Mouse (Mus musculus) limb, embryonic 11.5 days (tissue): ENCODE results near the gene Pex11a. TPM values are rescaled to one million over a fixed set of nuclear protein-coding genes. Genes with fewer than 3 reads are reported as not detected.

Source experiments
- ATAC-seq: fragments of 200-750 bp; cut with Nextera tagmentation; 2 replicates; pipeline ENCODE4 v1.8.0; 2017; ENCODE audit warnings: low read depth; ENCODE audit not compliant: insufficient number of reproducible peaks, low FRiP score, low TSS enrichment
- DNase-seq: peaks from one replicate; pipeline ENCODE4 v3.0.0-alpha.2; 2015; ENCODE audit warnings: low spot score
- H3K27ac ChIP-seq: fragments of 300-500 bp; sonication (generic); replicated peaks from 2 replicates; pipeline ENCODE4 v1.5.1; 2014; ENCODE audit warnings: low read depth, mild to moderate bottlenecking, low read length
- H3K27me3 ChIP-seq: fragments of 300-500 bp; sonication (generic); 2 replicates; pipeline ENCODE4 v1.6.1; 2014; ENCODE audit warnings: mild to moderate bottlenecking, low read length, mixed read lengths; ENCODE audit not compliant: control insufficient read depth, insufficient read depth
- H3K36me3 ChIP-seq: fragments of 300-500 bp; sonication (generic); 2 replicates; pipeline ENCODE4 v1.6.1; 2014; ENCODE audit warnings: mild to moderate bottlenecking, low read length, moderate library complexity, mixed read lengths; ENCODE audit not compliant: control insufficient read depth, insufficient read depth
- H3K4me1 ChIP-seq: fragments of 300-500 bp; sonication (generic); 2 replicates; pipeline ENCODE4 v1.6.1; 2014; ENCODE audit warnings: low read length, mixed read lengths; ENCODE audit not compliant: control insufficient read depth, insufficient read depth
- H3K4me2 ChIP-seq: fragments of 300-500 bp; sonication (generic); 2 replicates; pipeline ENCODE4 v1.6.1; 2014; ENCODE audit warnings: low read depth, mild to moderate bottlenecking, moderate library complexity; ENCODE audit not compliant: severe bottlenecking
- H3K4me3 ChIP-seq: fragments of 300-500 bp; sonication (generic); 2 replicates; pipeline ENCODE4 v1.5.1; 2014; ENCODE audit warnings: low read depth, low read length
- H3K9ac ChIP-seq: fragments of 300-500 bp; sonication (generic); 2 replicates; pipeline ENCODE4 v1.6.1; 2014; ENCODE audit warnings: mild to moderate bottlenecking, low read length
- H3K9me3 ChIP-seq: fragments of 300-500 bp; sonication (generic); 2 replicates; pipeline ENCODE4 v1.6.1; 2016; ENCODE audit warnings: low read length; ENCODE audit not compliant: control insufficient read depth
- WGBS: fragments of 180-500 bp; shearing (Covaris S2); extraction: QIAGEN DNeasy Blood & Tissue Kit; methylation state at CpG from one replicate; pipeline ENCODE4 v1.1.7; 2014; 5-methylcytosine and 5-hydroxymethylcytosine counted together
- polyA plus RNA-seq: library from polyadenylated mRNA; unstranded; fragments of >200 nt; fragmentation: Nextera tagmentation; extraction: Ambion mirVana; gene quantifications from 2 replicates; pipeline ENCODE4 v1.2.1, GENCODE M21; 2014

The Pex11a gene
- polyA plus RNA-seq, 1 experiment from 2014 or later: 9.7 TPM

GRCm38 (mm10) chr7:79705210-79705609, 37.7 kb downstream of the Pex11a start:
- WGBS: 88% methylated on average over 5 of the region's 5 CpGs
- Histone ChIP-seq H3K27ac (no peak overlapping the region), H3K36me3 (peaks cover 7% of the 10 kb centered on the region; the same call in 1 of the 2 replicates), H3K4me2 (no peak overlapping the region), H3K9me3 (no peaks in the 10 kb centered on the region), H3K27me3 (peaks cover 4% of the 10 kb centered on the region; the same call in 1 of the 2 replicates), H3K4me3 (no peak overlapping the region), H3K9ac (no peak overlapping the region), H3K4me1 (no peaks in the 10 kb centered on the region)
- no peak for ATAC-seq
- DNase-seq: no peak

DNA sequence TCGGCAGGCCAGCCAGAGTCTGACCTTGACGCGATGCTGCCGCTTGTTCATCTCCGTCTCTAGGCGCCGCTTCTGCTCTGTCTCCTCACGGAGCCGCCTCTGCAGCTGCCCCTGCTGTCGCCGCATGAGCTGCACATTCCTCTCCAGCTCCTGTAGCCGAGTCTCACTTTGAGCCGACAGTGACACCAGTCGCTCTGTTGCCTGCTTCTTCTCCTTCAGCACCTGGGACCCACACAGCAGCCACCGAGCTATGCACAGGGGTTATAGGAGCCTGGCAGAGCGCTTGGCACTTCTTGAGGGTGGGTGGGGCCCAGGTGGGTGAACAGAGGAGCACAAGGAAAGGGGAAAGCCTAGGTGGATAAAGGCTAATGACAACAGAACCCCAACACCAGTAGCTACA, 40.2 kb downstream of the Pex11a start:
- no peak overlapping the region for H3K4me2 ChIP-seq
- H3K9ac ChIP-seq: no peak overlapping the region
- WGBS: 88% methylated on average over 16 of the region's 16 CpGs
- H3K4me1 ChIP-seq: no peaks in the 10 kb centered on the region
- no peak overlapping the region for H3K4me3 ChIP-seq
- H3K27me3 ChIP-seq: no peaks in the 10 kb centered on the region
- peaks cover 9% of the 10 kb centered on the region; the same call in 1 of the 2 replicates for H3K36me3 ChIP-seq
- ATAC-seq (no peak), DNase-seq (no peak)
- H3K27ac ChIP-seq: no peak overlapping the region
- no peaks in the 10 kb centered on the region for H3K9me3 ChIP-seq

DNA sequence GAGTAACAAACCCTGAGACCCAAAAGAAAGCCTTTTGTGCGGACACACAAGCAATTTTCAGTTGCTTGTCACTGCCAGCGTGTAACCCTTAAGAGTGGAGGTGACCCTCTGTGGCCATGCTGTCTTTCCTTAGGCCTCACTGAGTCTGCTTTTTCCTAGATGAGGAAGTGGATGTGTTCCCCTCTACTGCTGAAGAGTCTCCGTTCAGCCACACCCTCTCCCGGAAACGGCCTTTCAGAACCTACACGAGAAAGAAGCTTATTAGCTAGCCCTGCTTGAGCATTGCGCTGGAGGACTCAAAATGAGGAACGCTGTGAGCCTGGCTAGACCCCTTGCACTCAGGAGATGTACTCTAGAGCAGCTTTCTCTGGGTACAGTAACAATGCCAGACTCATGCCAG, 46.4 kb downstream of the Pex11a start:
- Histone ChIP-seq H3K4me2 (no peak overlapping the region), H3K9me3 (no peaks in the 10 kb centered on the region), H3K27ac (no peak overlapping the region), H3K4me1 (no peaks in the 10 kb centered on the region), H3K36me3 (peaks cover 34% of the 10 kb centered on the region), H3K27me3 (no peaks in the 10 kb centered on the region), H3K4me3 (no peak overlapping the region), H3K9ac (no peak overlapping the region)
- ATAC-seq (no peak), DNase-seq (no peak)
- 88% methylated on average over 8 of the region's 8 CpGs for WGBS

Other genes with a start within 250 kb of the Pex11a start
- gene Rhcg, start 125.5 kb downstream of the Pex11a start, polyA plus RNA-seq: not detected in 2 replicates
- gene Ticrr, start 82.9 kb downstream of the Pex11a start, polyA plus RNA-seq: 18.7 and 19.8 TPM in 2 replicates
- gene Kif7, start 27.4 kb downstream of the Pex11a start, polyA plus RNA-seq: 6.1 and 6.3 TPM in 2 replicates
- not detected in 2 replicates for gene Plin1, start 10.2 kb downstream of the Pex11a start, polyA plus RNA-seq
- 0.07 TPM in 1 of 2 replicates, not detected in the other for gene Wdr93, start within 50 bp of the Pex11a start, polyA plus RNA-seq
- not detected in 2 replicates for gene Mesp1, start 50.7 kb upstream of the Pex11a start, polyA plus RNA-seq
- 0.13 and 0.32 TPM in 2 replicates for gene Mesp2, start 67.6 kb upstream of the Pex11a start, polyA plus RNA-seq
- 13.1 and 14.0 TPM in 2 replicates for gene Anpep, start 117.9 kb upstream of the Pex11a start, polyA plus RNA-seq
- gene Ap3s2, start 177.5 kb upstream of the Pex11a start, polyA plus RNA-seq: 41.2 and 47.3 TPM in 2 replicates
- gene Arpin, start 192.2 kb upstream of the Pex11a start, polyA plus RNA-seq: 17.8 and 17.9 TPM in 2 replicates